Mouse (Mus musculus): ENCODE measurements around the gene Ddo. TPM values are rescaled to one million over a fixed set of nuclear protein-coding genes. Genes with fewer than 3 reads are reported as not detected.

The Ddo gene
- 6.9 TPM for polyA plus RNA-seq (2014; fragmentation: Illumina TruSeq; extraction: RNeasy Lipid Tissue Mini Kit (QIAGEN cat#74804); ENCODE audit: low read depth, low replicate concordance)

DNA sequence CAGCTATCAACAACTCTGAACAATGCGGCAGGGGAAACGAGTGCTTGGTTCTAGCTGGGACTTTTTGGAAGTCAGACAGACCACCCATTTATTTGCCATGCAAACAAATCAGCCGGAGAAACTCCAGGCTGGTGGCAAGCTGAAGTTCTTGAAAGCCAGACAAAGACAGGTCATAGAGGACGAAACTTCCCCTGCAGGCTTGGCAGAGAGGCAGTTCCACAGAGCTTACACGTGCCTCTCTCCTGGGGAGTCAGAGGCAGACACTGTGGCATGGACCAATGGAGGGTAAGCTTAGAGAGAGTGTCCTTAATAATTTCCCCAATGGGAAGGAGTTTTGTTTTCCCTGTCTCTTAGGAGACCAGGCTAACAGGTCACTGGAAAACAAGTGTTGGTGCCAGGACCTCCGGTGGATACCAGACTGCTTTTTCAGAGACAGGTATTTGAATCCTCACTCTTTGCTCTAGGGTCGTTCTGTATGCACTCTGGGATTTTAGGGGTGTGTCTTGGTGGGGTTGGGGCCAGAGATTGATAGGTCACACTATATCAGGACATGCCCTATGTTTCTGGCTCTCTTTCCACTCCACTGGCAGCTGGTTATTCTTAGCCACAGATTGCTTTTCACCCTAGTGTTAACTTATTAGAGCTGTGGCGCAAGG, at the start of gene Ddo:
Gene Ddo (plus strand): TSS at position 356 of the 656 bp plus-strand sequence.

DNA sequence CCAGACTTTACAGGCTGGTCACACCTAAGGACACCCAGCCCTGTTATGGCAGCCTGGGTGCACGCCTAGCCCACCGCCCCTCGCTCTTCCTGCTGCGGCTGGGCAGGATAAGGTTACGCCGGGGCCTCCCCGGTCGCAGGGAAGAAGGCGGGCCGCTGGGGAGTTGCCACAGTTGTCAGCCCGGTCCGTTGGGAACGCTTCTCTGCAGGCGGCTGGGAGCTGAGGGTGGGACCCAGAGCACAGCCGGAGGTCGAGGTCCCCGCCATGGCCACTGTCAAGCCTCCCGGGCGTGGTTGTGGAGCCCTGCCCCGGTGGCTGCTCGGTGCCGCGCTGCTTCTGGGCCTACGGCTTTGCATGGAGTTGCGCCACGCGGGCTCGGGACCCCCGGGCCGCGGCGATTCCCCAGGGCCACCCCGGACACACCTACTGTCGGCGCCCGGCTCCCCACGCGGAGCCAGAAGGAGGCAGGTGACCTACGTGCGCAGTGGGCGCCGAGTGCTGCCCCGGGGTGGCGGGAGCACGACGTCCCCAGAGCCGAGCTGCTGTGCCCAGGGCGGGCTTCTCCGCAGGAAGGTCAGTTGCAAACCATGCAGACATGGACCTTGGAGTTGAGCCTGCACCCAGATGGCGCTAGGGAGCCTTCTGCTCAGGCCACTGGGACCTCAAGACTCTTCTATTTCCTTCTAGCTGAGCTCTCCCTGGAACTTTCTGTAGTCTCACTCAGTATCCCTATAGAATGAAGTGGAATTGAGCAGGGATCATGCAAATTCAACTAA, 53.5 kb downstream of the Ddo start, which contains the start of gene Mettl24:
Gene Mettl24 (plus strand): TSS at position 191 of the 776 bp plus-strand sequence.

Other genes starting within 250 kb of the Ddo start
- gene Slc22a16, start 59.7 kb upstream of the Ddo start, polyA plus RNA-seq (2014; fragmentation: Illumina TruSeq; extraction: RNeasy Lipid Tissue Mini Kit (QIAGEN cat#74804); ENCODE audit: low read depth, low replicate concordance) = not detected
- not detected for gene Mettl24, start 53.3 kb downstream of the Ddo start, polyA plus RNA-seq (2014; fragmentation: Illumina TruSeq; extraction: RNeasy Lipid Tissue Mini Kit (QIAGEN cat#74804); ENCODE audit: low read depth, low replicate concordance)